Mouse (Mus musculus) spleen, postnatal 14 days (tissue): ENCODE results near the gene Sars.

Experiments used
- DNase-seq, 2 experiments: peaks; one replicate each; pipeline ENCODE4 v3.0.0; 2021 to 2022; ENCODE audit warnings: low spot score in 2 of 2

Gene Sars

GRCm38 (mm10) chr3:108392299-108392698 lies 52.7 kb downstream of the Sars start:
- no peak for DNase-seq

GRCm38 (mm10) chr3:108389111-108389545 lies 55.9 kb downstream of the Sars start:
- DNase-seq = peak; percentile 89 to 95

- DNase-seq = no peak
These were observed 58.8 kb downstream of the Sars start for GRCm38 (mm10) chr3:108386186-108386585.

- no peak for DNase-seq
These were observed 60.6 kb downstream of the Sars start for GRCm38 (mm10) chr3:108384425-108384824.

- peak; percentile 77 to 78 for DNase-seq
These were observed 61.3 kb downstream of the Sars start, which contains the start of gene Psrc1 for GRCm38 (mm10) chr3:108383485-108384354. Psrc1 (plus strand) TSS chr3:108383839.

- DNase-seq = no peak
These were observed 62.8 kb downstream of the Sars start for GRCm38 (mm10) chr3:108381945-108382875.

- DNase-seq = no peak
These were observed 64.3 kb downstream of the Sars start for GRCm38 (mm10) chr3:108380695-108381094.

GRCm38 (mm10) chr3:108378875-108379663 lies 65.9 kb downstream of the Sars start:
- DNase-seq = no peak
